Mouse (Mus musculus): ENCODE results near the gene Rgs3.

DNA sequence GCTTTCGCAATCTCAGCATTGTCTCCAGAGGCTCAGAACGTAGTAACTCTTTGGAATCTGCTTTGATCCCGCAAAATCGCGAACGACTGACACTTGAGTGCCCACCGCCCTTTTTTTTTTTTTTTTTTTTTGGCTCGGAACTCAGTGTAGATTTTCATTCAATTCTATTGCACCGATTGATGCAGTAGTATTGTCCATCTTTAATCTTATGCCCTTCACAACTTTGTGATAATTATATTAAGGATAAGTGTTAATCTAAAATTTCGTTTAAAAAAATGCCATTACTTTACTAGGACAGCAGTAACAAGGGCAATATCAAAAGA is 34.2 kb upstream of the Rgs3 start:
- TF ChIP-seq CTCF (IDR thresholded peaks at IDR 0.05; ENCODE audit: low read depth) = no peak
- no peak for TF ChIP-seq EP300 (IDR thresholded peaks at IDR 0.05; ENCODE audit: low read depth)
